Mouse (Mus musculus): ENCODE results near the gene Mamdc4. TPM values are rescaled to one million over a fixed set of nuclear protein-coding genes. Genes with fewer than 3 reads are reported as not detected.
A peak's percentile ranks its signal among the peaks of the same experiment; 100 is the strongest.

Mamdc4 gene
- total and polyA plus RNA-seq, 2 experiments = 2.0 to 7.8 TPM

- Histone ChIP-seq H3K79me2 (ENCODE audit: control insufficient read depth, insufficient read depth, low read length) (no peaks in the 10 kb centered on the region), H3K27ac (replicated peaks; ENCODE audit: insufficient read depth, low read depth, low read length) (no peak overlapping the region), H3K4me3 (ENCODE audit: insufficient read depth, low read depth, low read length) (no peak overlapping the region), H3K4me1 (ENCODE audit: control insufficient read depth, insufficient read depth, low read length) (peaks cover 6% of the 10 kb centered on the region; the same call in 1 of the 2 replicates), H3K9ac (ENCODE audit: low read depth, low read length) (no peak overlapping the region), H3K36me3 (ENCODE audit: control insufficient read depth, insufficient read depth, low read length) (no peaks in the 10 kb centered on the region), H3K27me3 (ENCODE audit: control insufficient read depth, insufficient read depth, low read length) (no peaks in the 10 kb centered on the region)
- no peak for DNase-seq (ENCODE audit: extremely low read depth, low read depth, low spot score)
- TF ChIP-seq CTCF (IDR thresholded peaks at IDR 0.05; ENCODE audit: low read depth, low read length) (no peak), POLR2A (IDR thresholded peaks at IDR 0.05; ENCODE audit: extremely low read depth, insufficient read depth, low read length) (no peak)
- WGBS = 90% methylated on average over 4 of the region's 4 CpGs
Measured at GRCm38 (mm10) chr2:25571221-25571620, 3.4 kb downstream of the Mamdc4 start.

- no peaks in the 10 kb centered on the region for H3K36me3 ChIP-seq (ENCODE audit: control insufficient read depth, insufficient read depth, low read length)
Measured at GRCm38 (mm10) chr2:25569323-25569722, 5.3 kb downstream of the Mamdc4 start.

DNA sequence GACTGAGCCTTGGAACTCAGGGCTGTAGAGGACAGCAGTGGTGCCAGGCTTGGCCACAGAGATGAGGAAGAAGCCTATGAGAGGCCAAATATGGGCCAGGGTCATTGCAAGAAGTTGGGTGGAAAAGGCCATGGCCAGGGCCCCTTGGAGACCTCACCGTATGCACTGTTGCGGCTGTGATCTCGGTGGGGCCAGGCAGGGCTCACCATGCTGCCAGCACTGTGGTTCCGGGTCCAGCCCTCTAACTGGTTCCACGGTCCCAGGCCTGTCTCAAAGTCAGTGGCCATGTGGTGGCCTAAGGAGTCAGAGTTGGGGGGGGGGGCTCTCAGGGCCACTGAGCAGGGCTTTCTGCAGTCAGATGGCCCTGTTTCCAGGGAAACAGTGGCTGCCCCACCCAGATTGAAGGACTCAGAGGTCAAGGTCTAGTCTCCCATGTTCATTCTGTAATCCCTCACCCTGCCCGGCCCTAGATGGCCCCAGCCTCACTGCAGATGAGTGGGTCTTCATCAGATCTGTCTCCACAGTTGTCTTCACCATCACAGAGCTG, 6.1 kb downstream of the Mamdc4 start:
- H3K27ac ChIP-seq (replicated peaks; ENCODE audit: insufficient read depth, low read depth, low read length) = no peak overlapping the region
- H3K36me3 ChIP-seq (ENCODE audit: control insufficient read depth, insufficient read depth, low read length) = no peaks in the 10 kb centered on the region
- H3K4me3 ChIP-seq (ENCODE audit: insufficient read depth, low read depth, low read length) = no peak overlapping the region
- H3K9ac ChIP-seq (ENCODE audit: low read depth, low read length) = no peak overlapping the region
- no peaks in the 10 kb centered on the region for H3K4me1 ChIP-seq (ENCODE audit: control insufficient read depth, insufficient read depth, low read length)
- H3K27me3 ChIP-seq (ENCODE audit: control insufficient read depth, insufficient read depth, low read length) = no peaks in the 10 kb centered on the region
- TF ChIP-seq CTCF (IDR thresholded peaks at IDR 0.05; ENCODE audit: low read depth, low read length) (no peak), POLR2A (IDR thresholded peaks at IDR 0.05; ENCODE audit: extremely low read depth, insufficient read depth, low read length) (no peak)
- no peak for DNase-seq (ENCODE audit: extremely low read depth, low read depth, low spot score)
- no peaks in the 10 kb centered on the region for H3K79me2 ChIP-seq (ENCODE audit: control insufficient read depth, insufficient read depth, low read length)
- WGBS = 82% methylated on average over 6 of the region's 6 CpGs

More at GRCm38 (mm10) chr2:25569323-25569722, 5.3 kb downstream of the Mamdc4 start:
- H3K4me3 ChIP-seq (ENCODE audit: insufficient read depth, low read depth, low read length) = no peak overlapping the region
- DNase-seq (ENCODE audit: extremely low read depth, low read depth, low spot score) = no peak
- no peaks in the 10 kb centered on the region for H3K4me1 ChIP-seq (ENCODE audit: control insufficient read depth, insufficient read depth, low read length)
- H3K79me2 ChIP-seq (ENCODE audit: control insufficient read depth, insufficient read depth, low read length) = no peaks in the 10 kb centered on the region
- no peak overlapping the region for H3K27ac ChIP-seq (replicated peaks; ENCODE audit: insufficient read depth, low read depth, low read length)
- TF ChIP-seq CTCF (IDR thresholded peaks at IDR 0.05; ENCODE audit: low read depth, low read length) (no peak), POLR2A (IDR thresholded peaks at IDR 0.05; ENCODE audit: extremely low read depth, insufficient read depth, low read length) (no peak)
- WGBS = 97% methylated on average over 3 of the region's 3 CpGs
- no peak overlapping the region for H3K9ac ChIP-seq (ENCODE audit: low read depth, low read length)
- no peaks in the 10 kb centered on the region for H3K27me3 ChIP-seq (ENCODE audit: control insufficient read depth, insufficient read depth, low read length)

DNA sequence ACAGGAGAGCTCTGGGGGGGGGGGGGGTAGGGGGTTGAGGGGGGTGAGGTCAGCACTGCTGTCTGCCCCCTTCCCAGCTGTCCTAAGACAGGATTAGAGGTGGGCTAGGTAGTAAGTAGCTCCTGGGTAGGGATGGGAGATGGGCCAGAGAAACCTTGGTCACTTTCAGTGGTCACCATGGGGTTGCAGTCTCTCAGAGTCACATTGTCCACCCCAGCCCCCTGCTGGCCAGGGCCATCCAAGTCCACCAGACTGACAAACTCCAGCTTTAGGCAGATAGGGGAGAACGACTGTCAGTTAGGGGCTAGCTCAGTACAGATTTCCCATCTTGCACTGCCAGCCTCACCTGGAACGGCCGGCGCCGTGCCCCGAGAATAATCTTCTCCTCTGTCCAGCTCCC, 8.1 kb downstream of the Mamdc4 start:
- H3K4me3 ChIP-seq (ENCODE audit: insufficient read depth, low read depth, low read length) = no peak overlapping the region
- H3K79me2 ChIP-seq (ENCODE audit: control insufficient read depth, insufficient read depth, low read length) = no peaks in the 10 kb centered on the region
- no peaks in the 10 kb centered on the region for H3K4me1 ChIP-seq (ENCODE audit: control insufficient read depth, insufficient read depth, low read length)
- no peak overlapping the region for H3K9ac ChIP-seq (ENCODE audit: low read depth, low read length)
- 86% methylated on average over 6 of the region's 6 CpGs for WGBS
- no peaks in the 10 kb centered on the region for H3K27me3 ChIP-seq (ENCODE audit: control insufficient read depth, insufficient read depth, low read length)
- DNase-seq (ENCODE audit: extremely low read depth, low read depth, low spot score) = no peak
- peaks cover 15% of the 10 kb centered on the region for H3K36me3 ChIP-seq (ENCODE audit: control insufficient read depth, insufficient read depth, low read length)
- TF ChIP-seq CTCF (IDR thresholded peaks at IDR 0.05; ENCODE audit: low read depth, low read length) = peak; percentile 36
- TF ChIP-seq POLR2A (IDR thresholded peaks at IDR 0.05; ENCODE audit: extremely low read depth, insufficient read depth, low read length) = no peak
- H3K27ac ChIP-seq (replicated peaks; ENCODE audit: insufficient read depth, low read depth, low read length) = no peak overlapping the region

- Histone ChIP-seq H3K27me3 (ENCODE audit: control insufficient read depth, insufficient read depth, low read length) (no peaks in the 10 kb centered on the region), H3K79me2 (ENCODE audit: control insufficient read depth, insufficient read depth, low read length) (no peaks in the 10 kb centered on the region), H3K27ac (replicated peaks; ENCODE audit: insufficient read depth, low read depth, low read length) (no peak overlapping the region), H3K36me3 (ENCODE audit: control insufficient read depth, insufficient read depth, low read length) (peaks cover 23% of the 10 kb centered on the region), H3K9ac (ENCODE audit: low read depth, low read length) (no peak overlapping the region), H3K4me1 (ENCODE audit: control insufficient read depth, insufficient read depth, low read length) (no peaks in the 10 kb centered on the region), H3K4me3 (ENCODE audit: insufficient read depth, low read depth, low read length) (no peak overlapping the region)
- no peak for DNase-seq (ENCODE audit: extremely low read depth, low read depth, low spot score)
- no peak for TF ChIP-seq CTCF (IDR thresholded peaks at IDR 0.05; ENCODE audit: low read depth, low read length)
- TF ChIP-seq POLR2A (IDR thresholded peaks at IDR 0.05; ENCODE audit: extremely low read depth, insufficient read depth, low read length) = no peak
- 93% methylated on average over 8 of the region's 8 CpGs for WGBS
Measured at GRCm38 (mm10) chr2:25565741-25566140, 8.9 kb downstream of the Mamdc4 start.

GRCm38 (mm10) chr2:25561946-25562345, 12.7 kb downstream of the Mamdc4 start:
- DNase-seq (ENCODE audit: extremely low read depth, low read depth, low spot score) = no peak
- Histone ChIP-seq H3K27ac (replicated peaks; ENCODE audit: insufficient read depth, low read depth, low read length) (no peak overlapping the region), H3K4me3 (ENCODE audit: insufficient read depth, low read depth, low read length) (no peak overlapping the region), H3K9ac (ENCODE audit: low read depth, low read length) (no peak overlapping the region), H3K36me3 (ENCODE audit: control insufficient read depth, insufficient read depth, low read length) (peaks cover 35% of the 10 kb centered on the region), H3K79me2 (ENCODE audit: control insufficient read depth, insufficient read depth, low read length) (peaks cover 19% of the 10 kb centered on the region), H3K4me1 (ENCODE audit: control insufficient read depth, insufficient read depth, low read length) (peaks cover 10% of the 10 kb centered on the region), H3K27me3 (ENCODE audit: control insufficient read depth, insufficient read depth, low read length) (no peaks in the 10 kb centered on the region)
- TF ChIP-seq POLR2A (IDR thresholded peaks at IDR 0.05; ENCODE audit: extremely low read depth, insufficient read depth, low read length) (no peak), CTCF (IDR thresholded peaks at IDR 0.05; ENCODE audit: low read depth, low read length) (no peak)
- WGBS = 92% methylated on average over 9 of the region's 9 CpGs

All from liver, adult 2 months (tissue).